Mouse (Mus musculus) right cerebral cortex, postnatal 25 days (tissue): ENCODE results near the gene Retn.
A peak's percentile ranks its signal among the peaks of the same experiment; 100 is the strongest.

Source experiments
- DNase-seq: peaks from one replicate; pipeline ENCODE4 v3.0.0; 2022

The Retn gene

DNA sequence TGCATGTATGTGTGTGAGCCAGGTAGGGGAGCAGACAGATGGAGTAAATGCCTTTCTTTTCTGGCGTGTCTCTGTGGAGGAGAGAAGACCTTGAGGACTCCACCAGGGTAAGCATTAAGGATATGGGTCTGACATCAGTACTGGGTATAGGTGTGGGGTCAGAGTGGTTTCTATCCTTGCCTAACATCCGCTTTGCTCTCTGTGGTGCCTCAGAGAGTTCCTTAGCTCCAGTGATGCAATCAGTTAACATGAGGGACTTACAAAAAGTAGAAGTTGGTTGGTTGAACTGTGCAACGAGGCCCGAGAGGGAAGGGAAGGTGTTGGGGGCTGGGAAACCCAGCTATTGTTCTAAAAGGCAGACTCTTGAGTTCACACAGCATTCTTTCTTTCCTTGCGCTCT, 8.8 kb downstream of the Retn start:
- DNase-seq = no peak

DNA sequence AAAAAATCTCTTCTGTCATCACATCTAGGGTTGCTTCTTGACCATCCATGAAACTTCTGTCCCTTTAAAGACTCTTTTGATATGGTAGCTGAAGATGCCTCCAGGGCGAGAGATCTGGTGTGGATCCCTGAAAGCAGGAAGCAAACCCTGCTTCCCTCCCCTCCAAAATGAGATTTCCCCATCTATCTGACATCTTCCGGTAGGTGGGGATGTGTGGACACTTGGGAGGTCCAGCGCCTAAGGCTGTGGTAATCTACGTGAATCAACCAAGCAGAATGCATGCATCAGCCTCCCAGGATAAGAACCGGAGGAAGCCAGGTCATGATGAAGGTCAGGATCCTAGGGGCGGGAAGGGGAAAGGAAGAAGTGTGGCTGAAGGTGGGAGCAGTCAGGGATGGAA, 9.9 kb downstream of the Retn start, which contains the start of gene Mcemp1:
TSS of gene Mcemp1 (plus strand) at position 248 of the 400 bp plus-strand sequence.
- DNase-seq = no peak

DNA sequence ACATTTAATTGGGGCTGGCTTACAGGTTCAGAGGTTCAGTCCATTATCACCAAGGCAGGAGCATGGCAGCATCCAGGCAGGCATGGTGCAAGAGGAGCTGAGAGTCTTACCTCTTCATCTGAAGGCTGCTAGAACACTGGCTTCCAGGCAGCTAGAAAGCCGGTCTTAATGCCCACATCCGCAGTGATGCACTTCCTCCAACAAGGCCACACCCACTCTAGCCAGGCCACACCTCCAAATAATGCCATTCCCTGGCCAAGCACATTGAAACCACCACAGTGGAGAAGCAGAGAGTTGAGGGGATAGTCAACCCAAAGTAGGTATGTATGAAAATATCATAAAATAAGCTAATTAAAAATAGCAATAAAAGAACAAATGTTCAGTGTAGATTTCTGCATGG, 14.8 kb downstream of the Retn start:
- DNase-seq = no peak

DNA sequence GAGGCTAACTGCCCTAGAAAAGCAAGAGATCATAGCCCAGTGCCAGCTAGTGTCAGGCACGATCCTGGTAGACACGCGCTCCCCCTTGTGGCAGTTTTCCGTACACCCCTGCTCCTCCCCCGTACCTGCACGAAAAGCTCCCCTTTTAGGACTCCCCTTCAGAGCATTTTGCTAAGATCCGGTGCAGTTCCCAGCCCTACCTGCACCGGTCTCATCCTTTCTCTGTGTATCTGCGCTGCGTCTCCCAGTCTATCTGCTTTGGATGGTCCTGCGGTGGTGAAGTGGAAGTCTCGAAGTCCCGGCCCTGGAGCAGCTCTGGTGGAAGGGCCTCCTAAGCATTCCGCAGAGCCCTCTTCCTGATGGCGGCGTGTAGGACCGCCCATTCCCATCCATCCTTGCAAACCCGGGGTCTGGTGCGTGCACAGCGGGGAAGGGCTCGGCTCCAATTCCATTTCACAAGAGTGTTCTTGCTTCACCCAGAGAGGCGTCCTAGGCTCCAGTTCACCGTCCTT, 16.5 kb downstream of the Retn start, which contains the start of gene Fcor:
TSS of gene Fcor (minus strand) at position 383 of the 512 bp plus-strand sequence.
- peak; percentile 85 for DNase-seq

DNA sequence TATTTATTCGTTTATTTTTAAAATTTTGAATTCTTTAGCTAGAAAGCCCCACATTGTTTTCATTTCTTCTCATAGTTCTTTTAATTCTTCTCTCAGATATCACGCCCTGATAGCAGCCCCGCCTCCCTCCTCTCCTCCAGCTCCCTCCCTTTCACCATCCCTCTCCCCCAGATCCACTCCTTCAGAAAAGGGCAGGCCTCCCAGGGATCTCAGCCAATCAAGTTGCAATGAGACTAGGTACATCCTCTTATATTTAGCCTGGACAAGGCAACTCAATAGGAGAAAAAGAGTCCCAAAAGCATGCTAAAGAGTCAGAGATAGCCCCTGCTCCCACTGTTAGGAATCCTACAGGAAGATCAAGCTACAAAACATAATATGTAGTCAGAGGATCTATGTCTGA, 19.1 kb downstream of the Retn start:
- DNase-seq = no peak

DNA sequence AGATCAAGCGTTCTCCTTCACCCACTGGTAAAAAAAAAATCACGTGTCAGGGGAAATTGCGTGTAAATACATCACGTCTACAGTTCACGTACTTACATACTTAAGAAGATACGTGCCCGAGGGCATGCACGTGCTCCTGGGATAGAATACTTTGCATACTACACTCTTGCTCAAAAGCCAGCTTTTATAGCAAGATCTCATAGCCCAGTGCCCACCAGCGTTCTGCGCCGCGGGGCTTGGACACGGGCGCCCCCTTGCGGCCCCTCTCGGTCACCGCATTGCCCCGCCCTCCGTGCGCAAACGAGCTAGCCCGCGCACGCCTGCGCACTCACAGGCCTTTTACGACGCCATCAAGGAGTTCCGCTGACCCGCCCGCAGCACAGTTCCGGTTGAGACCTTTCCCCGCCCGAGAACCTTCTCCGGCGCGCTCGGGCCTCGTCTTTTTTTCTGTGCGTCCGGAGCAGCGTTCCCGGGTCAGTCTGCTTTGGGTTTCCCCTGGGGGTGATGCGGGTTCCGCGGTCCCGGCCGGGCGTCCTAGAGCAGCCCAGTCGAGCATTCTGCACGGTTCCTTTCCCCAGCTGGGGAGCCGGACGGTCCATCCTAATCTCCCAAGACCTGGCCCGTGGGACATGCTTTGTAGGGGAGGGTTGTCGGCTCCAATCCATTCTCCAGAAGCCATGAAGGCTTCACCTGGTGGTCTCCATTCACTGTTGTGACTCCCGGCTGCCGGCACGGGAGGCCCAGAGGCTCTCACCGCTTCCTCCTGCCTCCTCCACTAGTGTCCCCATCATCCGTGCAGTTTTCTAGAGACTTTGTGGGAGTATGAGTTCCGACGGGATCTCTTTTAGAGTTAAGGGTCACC, 20.8 kb downstream of the Retn start, which contains the start of gene Trappc5:
TSS of gene Trappc5 (plus strand) at position 169 of the 862 bp plus-strand sequence.
- peak; percentile 96 for DNase-seq

DNA sequence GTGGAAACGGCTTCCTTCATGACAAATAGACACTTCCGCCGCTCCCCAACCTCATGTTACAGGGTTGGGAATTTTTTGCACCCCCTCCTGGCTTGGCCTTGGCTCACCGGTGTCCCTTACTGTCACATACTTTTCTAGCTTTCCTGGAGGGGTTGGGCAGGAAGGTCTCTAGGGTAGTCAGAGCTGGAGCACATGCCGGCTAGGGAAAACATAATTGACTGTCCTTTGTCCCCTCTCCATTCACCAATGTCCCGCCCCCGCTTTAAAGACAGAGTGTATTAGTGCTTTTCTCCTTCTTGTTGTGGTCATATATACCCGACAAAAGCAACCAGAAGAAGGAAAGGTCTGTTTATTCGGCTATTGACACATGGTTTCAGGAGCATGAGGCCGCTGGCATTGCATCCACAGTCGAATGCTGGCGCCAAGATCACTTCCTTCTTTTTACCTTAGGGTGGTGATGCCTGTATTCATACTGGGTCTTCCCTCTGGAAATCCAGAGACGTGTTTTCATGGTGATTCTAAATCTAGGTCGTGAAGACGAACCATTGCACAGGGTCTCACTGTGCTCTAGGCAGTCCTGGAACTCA, 21.5 kb downstream of the Retn start:
- no peak for DNase-seq

DNA sequence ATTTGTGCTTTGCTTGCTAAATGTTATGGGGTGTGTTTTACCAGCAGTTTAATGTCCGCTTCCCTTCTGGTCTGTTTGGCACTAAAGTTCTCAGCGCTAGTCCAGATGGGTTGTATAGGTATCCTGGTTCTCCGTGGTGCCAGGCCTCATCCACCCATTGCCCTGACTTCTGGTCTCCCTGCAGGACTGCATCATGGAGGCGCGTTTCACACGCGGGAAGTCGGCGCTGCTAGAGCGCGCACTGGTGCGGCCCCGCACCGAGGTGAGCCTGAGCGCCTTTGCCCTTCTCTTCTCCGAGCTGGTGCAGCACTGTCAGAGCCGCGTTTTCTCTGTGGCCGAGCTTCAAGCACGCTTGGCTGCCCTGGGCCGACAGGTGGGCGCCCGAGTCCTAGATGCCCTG, 23.3 kb downstream of the Retn start:
- no peak for DNase-seq

DNA sequence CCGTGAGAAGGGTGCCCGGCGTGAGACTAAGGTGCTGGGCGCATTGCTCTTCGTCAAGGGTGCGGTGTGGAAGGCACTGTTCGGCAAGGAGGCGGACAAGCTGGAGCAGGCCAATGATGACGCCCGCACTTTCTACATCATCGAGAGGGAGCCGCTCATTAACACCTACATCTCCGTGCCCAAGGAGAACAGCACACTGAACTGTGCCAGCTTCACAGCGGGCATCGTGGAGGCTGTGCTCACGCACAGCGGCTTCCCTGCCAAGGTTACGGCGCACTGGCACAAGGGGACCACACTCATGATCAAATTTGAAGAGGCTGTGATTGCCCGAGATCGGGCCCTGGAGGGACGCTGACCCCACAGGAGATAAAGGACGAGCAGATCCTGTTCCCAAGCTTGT, 23.7 kb downstream of the Retn start:
- DNase-seq = no peak

DNA sequence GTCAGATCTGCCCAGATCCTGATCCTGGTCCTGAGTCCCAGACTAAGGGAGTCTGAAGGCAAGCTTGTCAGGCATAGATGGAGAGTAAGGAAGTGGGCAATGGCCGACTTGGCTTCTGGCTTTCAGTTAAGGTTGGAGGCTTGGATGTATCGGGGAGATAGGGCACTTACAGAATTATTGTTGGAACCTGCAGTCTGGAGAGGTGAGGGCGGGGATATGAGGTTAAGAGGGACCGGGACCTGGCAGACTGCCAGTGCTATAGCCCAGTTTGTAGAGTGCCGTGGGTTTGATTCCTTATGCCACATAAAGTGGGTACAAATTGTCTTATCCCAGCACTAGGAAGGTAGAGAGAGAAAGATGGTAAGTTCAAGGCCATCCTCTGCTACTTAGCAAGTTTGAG, 24.1 kb downstream of the Retn start:
- no peak for DNase-seq

DNA sequence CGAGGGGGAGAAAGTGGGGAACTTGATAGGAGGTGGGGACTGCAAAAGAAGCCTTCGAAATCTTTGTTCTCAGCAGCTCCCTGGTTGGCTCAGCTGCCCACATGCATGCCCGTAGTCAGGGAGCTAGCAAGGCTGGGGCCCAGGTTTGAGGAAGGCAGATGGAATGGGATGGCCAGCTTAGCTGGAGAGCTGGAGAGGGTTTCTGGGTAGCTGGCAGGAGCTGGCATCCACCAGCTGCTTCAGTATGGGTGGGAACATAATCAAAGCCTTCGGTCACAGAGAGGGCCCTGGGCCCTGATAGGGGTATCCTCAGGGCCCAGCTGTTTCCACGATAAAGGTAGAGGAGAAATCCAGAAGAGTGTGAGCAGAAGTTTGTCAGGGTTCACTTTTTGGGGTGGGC, 26.9 kb downstream of the Retn start:
- DNase-seq = no peak

DNA sequence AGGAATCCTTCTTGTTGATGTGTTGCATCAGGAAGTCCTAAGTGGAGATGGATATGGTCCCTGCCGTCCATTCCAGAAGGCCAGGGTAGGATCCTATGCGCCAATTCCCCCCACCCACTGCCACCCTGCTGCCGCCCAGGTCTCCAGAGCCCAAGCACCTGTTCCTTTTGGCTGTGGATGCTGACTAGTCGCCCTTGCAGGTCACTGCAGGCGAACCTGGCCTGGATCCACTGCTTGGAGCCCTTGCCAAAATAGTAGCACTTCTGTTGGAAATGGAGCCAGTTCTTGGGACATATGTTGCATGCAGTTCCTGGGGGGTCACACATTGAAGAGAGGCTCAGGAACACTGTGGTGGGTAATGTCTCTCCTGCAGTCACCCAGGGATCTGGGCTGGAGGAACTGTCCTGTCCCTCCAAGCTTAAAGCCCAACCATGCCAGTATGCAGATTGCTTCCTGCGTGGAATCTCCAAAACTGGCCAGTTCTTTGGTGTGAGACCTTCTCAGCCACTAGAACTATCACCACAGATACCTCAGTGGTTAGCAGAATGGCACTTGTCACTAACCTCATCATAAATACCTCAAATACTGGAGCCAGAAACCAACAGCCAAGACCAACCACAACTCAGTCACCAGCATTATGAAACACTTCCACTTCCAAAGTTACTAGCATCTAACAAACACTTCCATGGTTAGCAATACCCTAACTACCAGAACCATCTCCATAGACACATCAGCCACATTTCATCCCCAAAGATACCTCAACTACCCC, 28.0 kb downstream of the Retn start:
- no peak for DNase-seq

DNA sequence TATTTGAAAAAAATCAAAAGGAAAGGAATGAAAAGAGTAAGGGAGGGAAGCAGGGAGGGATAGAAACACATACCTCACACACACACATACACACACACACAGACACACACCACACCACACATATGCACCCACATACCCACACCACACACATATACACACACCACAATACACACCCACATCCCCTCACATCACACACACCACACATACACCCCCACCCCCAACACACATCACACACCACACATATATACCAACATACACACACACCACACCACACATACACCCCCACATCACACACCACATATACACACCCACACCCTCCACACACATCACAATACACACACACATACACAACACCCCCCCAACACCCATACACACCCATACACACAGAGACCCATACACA, 29.0 kb downstream of the Retn start:
- DNase-seq = no peak

DNA sequence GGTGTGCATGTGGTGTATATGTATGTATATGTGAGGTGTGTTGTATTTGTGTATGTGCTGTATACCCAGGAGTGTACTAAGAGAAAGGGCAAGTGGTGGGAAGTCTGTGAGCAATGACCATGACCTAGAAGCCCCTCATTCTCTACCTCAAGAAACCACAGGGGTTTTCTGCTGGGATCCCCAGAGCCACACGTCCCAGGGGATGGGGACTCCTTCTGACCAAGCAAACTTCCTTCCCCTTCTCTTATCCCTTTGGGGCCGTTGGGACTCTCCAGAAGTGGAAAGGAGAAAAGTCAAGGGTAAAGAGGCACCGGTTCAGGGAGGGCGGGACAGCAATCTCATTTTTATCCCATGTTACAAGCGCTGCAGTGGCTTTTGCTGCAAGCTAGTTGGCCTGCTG, 29.9 kb downstream of the Retn start:
- no peak for DNase-seq

DNA sequence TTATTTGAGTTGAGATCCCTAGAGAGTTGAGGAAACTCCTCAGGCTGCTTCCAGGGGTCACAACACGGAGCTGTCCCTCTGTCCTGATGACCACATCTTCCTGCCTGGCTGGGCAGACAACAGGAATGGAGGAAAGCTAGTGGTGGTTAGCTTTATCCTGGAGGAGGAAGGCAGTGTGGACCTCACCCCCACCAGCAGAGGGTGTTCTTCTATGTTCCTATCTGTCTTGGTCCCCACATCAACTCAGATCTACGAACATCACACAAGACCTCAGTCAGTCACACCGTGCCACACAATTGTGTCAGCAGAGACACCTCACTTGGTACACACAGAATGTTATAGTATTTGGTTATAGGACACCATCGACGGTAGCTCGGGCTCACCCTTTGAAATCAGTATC, 32.0 kb downstream of the Retn start:
- no peak for DNase-seq

DNA sequence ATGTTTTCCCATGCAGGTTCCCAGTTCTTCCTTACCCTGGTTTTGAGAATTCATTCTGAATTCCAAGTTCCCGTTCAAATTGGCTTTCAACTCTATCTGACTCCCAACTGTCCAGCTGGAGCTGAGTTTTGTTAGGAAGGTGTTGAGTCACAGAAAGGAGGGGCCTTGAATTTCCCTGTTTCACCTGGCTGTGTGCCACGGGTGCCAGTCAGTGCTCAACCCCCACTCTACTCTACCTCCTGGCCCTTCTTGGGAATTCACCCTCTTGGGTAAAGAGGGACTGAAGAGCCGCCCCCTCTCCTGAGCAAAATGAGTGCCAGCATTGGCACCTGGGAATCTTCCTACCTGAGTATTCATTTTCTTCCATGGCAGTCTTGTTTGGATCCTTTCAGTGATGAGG, 35.2 kb downstream of the Retn start:
- no peak for DNase-seq

DNA sequence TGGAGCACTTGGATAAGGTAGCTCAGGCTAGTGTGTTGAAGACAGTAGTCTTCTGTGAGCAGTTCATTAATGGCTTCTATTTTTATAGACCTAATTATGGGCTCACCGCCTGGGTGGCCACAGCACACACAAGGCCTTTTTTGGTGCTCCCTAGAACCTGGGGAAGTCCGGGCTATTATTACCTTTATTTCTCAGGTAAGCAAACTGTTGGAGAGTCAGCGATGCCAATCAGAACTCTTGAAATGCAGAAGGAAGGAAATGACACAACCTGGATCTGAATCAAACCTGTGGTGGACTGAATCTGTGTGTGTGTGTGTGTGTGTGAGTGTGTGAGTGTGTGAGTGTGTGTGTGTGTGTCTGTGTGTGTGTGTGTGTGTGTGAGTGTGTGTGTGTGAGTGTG, 38.6 kb downstream of the Retn start, which contains the start of gene Fcer2a:
TSS of gene Fcer2a (minus strand) at position 55 of the 400 bp plus-strand sequence.
- DNase-seq = no peak

DNA sequence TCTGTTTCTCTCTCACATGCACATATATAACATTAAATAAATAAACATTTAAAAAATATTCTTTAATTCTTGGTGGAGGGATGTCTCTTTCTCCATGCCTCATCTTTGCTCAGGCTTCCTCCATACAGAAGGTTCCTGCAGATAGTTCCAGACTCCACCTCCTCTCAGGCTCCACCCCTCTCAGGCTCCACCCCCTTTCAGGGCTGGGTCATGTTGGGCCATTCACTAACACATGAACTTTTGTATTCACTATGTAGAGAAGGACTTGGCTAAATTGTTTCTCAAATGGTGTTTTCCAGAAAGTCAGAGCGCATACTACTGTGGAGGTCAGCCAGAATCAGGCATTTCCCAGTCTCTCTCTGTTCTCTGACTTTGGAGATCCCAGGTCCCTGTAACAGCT, 45.9 kb downstream of the Retn start:
- DNase-seq = no peak

DNA sequence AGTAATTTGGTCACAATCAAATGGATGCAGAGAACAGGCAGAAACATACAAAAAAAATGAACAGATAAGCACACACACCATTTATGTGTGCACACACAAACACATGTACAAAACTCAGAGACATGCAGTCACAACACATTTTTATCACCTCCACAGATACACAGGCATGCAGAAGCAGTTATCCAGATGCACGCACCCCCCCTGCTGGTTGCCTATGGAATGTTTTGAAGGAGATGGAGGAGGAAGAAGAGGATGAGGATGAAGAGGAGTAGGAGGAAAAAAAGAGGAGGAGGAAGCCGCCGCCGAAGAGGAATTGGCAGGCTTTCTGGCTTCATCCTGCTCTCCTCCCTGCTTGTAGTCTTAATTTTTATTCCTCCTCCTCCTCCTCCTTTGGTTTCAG, 50.1 kb downstream of the Retn start:
- DNase-seq = no peak

DNA sequence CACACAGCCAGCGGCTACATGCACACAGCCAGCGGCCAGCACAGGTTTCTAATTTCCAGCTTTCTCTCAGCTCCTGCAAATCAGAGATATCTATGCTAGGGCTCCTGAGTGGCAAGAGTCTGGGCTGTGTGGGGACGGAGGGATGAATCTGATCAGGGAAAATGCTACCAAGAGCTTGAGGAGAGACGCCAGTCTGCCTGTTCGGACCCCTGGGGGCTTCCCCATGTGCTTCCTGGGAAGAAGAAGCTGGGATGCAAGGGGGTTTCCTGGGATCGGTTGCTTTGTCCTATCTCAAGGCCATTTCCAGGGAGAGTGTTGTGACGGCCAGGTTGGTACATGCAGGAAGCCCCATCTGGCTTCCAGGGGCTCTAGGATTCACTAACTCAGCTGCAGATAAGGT, 52.0 kb downstream of the Retn start:
- DNase-seq = no peak
